Mouse (Mus musculus): Measurements from ENCODE around the gene Dab1.

Dab1 gene

DNA sequence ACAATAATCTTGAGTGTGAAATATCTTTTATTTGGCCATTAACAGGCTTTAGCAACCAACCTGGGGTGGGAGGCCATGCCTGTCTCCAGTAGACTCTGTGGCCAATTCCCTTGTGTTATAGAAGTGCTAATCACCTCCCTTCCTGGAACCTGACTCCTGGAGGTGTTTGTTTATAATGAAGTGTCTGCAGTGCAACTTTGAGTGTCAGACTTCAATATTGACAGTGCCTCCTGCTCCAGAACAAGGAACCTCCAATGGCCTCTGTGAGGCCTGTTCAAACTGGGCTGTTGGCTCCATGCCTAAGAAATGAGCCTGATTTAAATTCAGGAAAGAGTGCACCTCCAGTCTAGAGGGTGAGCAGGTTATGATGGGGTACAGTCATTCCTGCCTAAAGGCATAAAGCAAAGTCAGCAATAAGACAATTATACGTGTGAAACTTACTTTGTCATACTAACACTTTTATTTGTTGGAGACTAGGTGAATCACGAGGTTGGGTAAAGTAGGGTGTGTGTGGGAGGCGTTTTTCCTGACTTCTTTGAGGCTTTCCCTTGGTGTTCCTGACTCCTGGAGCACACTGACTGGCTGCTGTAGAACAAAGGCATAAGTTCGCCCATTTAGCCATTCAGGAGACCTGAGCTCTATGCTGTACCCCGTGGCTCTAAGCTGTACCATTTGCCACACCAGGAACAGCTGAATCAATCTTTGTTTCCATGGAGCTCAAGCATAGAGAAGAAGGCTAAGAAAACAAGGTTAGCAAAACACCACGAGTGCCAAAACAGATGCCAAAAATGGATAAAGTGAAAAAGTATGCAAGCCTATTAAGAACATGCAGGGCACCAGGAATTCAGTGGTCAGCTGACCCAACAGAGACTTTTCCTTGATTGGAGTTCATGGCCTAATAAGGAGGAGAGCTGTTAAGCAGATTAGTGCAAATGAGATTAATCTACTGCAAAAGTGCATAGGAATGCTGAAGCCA lies 978.6 kb downstream of the Dab1 start:
- DNase-seq (ENCODE audit: low spot score): peak; percentile 38

DNA sequence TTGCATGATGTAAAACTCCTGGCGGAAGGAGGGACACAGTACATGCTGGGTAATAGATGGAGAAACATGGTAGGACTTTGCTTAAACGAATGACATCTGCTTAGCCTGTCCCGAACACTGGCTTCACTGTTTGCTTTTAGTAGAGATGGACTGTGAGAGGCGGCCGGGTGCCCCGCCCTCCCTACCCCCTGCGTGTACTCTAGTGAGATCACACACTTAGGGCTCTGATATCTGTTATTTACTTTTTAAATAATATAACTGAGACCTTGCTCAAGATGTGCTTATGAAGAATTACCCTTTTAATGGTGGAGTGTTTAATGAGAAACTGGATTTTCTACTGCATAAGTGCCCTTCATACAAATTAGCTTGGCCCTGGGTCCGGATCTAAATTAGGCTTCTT lies 983.6 kb downstream of the Dab1 start:
- no peak for DNase-seq (ENCODE audit: low spot score)

DNA sequence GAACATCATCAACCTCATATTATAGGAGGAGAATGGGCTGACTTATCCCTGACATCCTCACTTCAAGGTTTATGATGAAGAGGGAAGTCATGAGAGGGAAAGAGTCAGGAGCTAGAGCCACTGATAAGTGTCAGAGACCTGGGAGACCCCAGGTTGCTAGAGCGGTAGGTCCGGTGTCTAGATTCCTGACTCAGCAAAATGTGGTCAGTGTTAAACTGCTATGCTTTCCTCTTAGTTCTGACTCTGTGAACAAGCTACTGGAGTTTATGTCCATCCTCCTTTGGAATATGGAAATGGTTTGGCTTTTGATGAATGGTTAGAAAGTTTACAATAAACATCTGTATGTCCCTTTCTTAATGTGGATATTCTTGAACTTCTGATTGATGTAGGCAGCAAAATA lies 985.1 kb downstream of the Dab1 start:
- DNase-seq (ENCODE audit: low spot score): no peak

DNA sequence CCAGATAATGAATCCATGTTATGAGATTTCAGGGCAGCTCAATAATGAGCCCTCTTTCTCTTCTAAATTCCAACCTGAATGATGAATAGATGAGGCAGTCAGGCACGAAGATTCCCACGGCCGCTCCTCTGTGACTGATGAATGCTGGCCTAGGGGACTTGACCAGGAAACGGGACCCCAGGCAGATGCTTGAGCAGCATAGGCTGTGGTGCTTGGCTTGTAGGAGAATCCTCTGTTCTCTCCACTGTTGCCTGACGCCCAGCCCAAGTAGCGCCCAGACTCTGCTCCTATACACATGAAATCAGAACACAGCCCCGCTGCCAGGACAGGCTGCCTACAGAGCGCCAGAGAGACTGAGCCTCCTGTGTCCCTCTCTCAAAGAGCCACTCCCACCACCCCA lies 987.7 kb downstream of the Dab1 start:
- DNase-seq (ENCODE audit: low spot score): no peak

DNA sequence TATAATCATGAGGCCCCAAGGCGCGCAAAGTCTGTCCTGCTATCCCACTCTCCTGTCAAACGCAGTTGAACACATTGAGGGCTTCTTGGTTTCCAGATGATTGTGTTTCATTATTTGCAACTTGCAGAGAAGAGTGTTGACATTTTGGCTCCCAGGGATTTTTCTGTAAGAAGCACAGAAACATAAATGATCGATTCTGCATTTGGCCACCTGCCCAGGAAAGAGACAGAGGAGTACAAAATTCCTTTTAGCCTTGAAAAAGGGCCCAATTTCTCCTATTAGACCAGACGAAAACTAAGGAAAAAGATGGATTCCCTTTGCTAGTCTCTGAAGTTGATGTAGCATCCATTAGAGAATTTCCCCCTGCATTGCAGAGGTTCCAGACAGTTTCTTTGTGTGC lies 988.5 kb downstream of the Dab1 start:
- no peak for DNase-seq (ENCODE audit: low spot score)

DNA sequence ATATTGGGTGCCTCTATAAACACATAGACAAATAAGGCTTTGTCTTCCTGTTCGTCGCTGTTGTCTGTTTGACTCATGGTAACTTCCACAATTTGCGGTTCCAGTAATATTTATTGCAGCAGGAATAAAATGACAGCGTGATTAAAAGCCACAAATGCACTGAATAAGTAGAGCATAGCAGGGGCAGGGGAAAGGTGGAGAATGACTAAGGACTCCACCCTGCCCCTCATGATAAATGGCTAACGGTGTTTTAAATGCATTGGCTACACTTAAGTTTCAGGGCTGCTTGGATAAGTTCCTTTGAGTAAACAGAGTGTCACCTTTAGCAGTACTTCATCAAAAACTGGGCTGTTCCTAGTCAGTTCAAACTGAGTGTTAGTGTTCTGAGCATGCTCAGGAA lies 1000.3 kb downstream of the Dab1 start:
- DNase-seq (ENCODE audit: low spot score): no peak

DNA sequence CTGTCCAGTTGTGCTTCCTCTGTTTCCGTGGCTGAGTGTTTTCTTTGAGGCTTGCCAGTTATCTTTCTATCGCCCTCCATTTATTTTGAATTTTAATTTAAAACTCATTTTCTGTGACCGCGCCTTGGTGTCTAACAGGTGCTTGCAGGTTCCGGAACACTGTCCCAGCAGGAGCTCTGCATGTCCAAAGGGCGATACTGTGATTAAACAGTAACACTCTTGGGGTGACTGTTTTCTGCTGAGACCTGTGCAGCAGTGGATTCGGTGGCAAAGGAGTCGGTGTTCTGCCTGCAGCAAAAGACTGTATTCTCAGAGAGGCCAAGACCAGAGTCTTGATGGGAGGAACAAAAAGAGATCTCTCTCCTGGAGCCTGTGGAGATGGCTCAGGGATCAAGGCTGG lies 1006.2 kb downstream of the Dab1 start:
- DNase-seq (ENCODE audit: low spot score): no peak

DNA sequence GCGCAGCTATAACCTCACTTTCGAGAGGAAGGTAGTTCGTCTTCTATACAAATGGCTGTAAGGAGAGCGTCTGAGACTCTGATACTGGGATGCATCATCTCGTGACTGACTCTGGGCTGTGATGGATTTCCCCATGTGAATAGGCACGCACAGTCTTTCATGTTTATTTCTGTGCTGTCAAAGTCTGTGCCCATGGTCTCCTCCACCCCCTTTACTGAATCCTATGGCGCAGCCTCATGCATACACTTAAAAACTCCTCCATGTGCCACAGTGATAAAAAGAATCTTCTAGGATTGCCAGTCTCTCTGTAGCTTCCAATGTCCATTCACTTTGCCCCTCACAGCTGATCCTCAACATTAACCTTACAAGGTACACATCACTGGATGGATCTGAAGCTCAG lies 1009.5 kb downstream of the Dab1 start:
- no peak for DNase-seq (ENCODE audit: low spot score)

DNA sequence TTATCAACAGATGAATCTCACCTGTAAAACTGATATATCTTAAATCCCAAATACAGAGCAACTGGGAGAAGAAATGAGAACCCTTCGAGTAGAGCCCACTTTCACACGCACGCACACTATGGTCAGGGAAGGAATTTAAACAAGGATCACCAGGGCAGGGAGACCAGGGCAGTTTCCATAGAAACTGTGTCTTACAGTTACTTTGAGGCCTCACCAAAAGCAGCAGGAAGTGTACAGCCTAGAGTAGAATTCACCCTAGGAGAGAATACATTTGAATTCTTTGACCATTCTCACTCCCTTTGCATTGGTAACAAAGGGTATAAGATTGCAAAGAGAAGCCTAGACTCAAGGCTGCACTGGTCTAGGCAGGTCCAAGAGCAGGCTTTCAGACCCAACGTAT lies 1017.9 kb downstream of the Dab1 start:
- no peak for DNase-seq (ENCODE audit: low spot score)

DNA sequence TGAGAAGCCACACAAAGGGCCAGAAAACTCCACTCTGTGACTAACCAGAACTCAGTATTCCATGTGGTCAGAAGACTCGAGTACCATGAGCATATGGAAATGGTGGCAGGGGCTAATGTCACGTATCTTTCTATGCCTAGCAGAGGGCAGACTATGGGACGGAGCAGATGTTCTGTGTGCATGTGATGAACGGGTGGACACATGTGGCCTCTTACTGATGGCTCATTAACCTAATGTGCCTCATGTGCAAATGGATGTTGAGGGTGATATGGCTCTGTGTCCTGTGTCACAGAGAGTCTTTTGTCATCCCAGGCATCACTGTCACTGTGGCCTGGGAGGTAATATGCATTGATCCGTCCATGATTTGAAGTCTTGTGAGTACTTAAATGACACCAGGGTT lies 1021.5 kb downstream of the Dab1 start:
- DNase-seq (ENCODE audit: low spot score): no peak

DNA sequence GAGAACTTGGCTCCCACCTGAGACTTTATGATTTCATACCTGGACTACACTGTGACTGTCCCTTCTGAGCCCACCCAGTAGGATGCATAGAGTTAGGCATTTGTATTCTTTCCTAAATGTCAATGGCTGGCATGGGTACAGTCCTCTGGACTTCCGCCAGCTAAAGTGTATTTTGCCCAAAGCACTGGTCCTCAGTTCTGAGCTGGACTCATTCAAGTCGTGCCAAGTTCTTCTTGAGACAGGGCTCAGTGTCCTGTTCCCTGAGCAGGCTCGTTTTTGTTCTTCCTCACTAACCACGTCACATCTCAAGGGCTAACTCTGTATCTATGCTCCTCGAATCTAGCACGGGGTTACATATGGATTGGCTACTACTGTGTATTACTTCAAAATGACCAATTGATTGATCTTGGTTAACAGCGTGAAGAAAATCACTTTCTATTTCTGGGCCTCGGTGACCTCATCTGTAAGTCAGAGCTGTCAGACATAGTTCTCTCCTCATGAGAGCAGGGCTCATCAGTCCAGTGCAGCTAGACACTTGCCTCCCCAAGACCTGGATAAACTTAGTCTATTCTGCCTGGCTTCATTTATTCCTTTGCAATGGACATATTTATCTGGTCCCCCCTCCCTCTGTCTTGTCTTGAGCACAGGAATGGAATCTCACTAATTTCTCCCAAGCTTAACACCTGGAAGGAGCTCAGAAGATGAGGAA lies 1023.8 kb downstream of the Dab1 start:
- peak; percentile 7 for DNase-seq (ENCODE audit: low spot score)

DNA sequence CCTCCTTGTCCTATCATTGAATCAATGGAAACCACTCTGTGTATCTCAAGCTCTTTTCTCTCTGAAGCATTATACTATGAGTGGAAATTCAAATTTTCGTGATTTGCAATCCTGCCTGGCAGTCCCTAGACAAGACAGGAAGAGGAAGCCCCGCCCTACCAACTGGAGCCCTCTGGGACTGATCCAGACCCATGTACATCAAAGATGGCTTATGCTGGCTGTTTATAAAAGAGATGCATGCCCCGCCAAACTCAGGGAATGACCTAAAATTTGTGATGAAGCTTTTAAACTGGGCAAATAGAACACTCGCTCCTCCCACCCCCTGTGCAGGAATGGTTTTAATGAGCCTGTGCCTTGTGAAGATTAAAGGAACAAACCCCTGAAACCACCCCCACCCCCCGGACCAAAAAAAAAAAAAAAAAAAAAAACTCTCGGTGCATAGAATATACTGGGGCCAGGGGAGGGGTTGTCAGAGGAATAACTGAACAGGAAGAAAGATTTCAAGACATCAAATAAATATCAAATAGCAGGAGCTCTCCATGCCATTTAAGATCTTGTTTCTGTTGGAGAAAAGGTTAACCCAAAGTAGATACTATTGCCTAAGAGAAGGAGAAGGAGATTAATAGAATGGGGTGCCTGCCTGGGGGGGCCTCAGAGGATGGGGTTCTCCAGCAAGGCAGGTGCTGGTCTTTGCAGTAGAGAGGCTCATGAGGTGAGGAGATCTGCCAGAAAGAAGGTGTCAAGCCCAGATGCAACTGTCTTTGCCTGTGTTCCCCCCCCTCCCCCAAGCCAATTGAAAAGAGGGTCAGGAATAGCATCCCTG lies 1024.6 kb downstream of the Dab1 start:
- peak; percentile 4 for DNase-seq (ENCODE audit: low spot score)

DNA sequence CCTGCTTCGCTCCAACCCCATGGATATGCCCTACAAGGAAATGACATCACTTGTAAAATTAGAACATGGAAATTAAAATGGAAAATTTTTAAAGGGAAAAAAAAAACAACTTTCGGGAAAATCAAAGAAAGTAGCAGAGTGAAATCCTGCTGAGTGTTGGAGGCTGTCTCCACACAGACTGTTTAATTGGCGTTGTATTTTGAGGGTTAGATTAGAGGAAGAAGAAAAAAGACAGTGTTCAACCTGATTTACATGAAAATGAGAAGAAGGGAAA lies 1025.1 kb downstream of the Dab1 start:
- no peak for DNase-seq (ENCODE audit: low spot score)

DNA sequence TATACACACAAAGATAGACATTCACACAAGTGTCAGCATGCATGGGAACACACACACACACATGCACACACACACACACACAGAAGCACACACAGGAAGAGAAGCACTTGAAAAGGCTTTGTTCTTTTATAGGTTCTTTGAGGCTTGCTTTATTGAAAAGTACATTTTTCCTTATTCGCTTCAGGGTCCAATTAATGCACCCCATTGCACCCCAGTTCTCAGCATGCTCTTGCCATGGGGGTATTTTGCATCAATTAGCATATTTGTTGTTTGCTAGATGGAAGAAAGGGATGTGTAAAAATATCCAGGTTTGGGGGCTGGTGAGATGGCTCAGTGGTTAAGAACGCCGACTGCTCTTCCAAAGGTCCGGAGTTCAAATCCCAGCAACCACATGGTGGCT lies 1025.7 kb downstream of the Dab1 start:
- no peak for DNase-seq (ENCODE audit: low spot score)

DNA sequence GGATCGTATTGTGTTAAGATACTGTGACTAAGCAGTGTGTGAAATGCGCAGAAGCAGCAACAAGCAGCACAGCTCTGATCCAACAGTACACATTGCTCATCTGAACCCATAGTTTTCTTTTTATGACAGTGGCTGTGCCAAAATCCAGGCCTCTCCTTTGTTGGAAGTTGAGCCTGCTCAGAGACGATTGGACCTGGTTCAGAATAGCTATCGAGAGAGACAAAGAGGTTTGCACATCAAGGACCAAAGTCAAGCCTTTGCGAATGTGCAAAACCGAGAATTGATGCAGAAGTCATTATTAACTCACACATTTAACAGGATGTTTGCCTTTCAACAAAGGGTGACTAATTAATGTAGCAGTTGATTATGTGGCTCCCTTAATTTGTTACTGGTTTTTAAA lies 1032.6 kb downstream of the Dab1 start:
- DNase-seq (ENCODE audit: low spot score): no peak

DNA sequence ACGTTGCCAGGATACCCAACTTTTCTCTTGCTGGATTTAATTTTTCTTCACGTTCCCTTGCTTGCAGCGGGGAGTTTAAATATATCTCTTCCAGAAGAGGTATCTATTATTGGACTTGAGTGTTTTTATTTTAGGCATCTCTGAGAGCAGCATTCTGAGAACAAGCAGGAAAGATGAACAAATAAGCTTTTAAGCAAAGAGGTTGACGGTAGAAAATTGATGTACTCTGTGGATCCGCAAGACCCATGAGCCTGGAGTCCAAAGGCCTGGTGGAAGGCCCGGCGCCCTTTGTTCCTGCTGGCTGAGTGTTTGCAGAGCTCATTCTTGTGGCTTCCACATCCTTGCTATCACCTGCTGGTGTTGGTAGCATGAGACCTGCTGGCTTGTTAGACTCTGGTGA lies 1037.6 kb downstream of the Dab1 start:
- no peak for DNase-seq (ENCODE audit: low spot score)

DNA sequence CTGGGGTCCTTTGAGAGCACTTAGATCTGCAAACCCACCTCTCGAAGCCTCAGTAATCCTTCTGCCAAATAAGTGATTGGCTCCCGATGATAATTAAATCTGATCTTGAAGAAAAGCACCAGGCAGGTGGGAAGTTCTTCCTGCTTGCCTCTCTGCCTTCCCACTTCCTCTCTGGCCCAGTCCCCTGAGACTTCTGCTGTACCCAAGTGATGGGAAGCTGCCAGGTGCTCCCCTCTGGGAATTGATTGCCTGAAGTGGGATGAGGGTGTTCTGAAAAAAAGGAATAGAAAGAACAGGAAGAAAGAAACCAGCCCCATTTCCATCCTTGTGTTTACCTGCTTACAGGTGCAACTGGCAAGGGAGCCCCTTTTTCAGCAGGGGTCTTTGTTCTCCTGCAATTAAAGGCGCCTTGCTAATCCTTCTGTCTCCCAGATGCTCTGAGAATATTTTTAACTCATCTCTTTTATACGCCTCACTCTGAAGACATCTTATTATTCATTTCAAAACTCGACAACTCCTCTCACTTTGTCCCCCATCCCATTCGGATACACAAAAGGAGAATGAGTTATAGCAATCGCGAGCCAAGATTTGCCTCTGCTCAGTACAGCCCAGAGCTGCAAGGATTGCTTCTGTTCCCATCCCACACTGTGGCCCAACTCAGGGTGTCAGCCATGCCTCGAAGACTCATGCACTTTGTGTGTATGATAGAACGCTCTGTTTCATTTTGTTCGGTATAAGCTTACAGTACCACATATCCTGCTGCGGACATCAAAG lies 1043.9 kb downstream of the Dab1 start:
- no peak for DNase-seq (ENCODE audit: low spot score)

DNA sequence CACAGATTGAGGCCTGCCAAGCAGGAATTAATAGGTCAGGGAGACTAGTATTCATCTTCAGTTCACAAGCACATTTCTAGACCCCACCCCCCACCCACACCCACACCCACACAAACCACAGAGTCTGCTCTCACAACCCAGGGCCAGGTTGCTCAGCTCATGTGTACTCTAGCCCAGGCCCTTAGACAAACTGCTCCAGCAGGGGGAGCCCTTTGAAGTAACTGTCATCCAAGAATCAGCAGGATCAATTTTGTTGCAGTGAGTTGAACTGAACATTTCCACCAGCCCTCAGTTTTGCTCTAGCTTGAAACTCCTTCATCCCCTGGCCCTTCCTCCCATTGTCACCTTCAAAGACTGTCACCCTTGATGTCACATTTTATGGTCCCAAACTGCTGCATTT lies 1046.4 kb downstream of the Dab1 start:
- DNase-seq (ENCODE audit: low spot score): peak; percentile 18

DNA sequence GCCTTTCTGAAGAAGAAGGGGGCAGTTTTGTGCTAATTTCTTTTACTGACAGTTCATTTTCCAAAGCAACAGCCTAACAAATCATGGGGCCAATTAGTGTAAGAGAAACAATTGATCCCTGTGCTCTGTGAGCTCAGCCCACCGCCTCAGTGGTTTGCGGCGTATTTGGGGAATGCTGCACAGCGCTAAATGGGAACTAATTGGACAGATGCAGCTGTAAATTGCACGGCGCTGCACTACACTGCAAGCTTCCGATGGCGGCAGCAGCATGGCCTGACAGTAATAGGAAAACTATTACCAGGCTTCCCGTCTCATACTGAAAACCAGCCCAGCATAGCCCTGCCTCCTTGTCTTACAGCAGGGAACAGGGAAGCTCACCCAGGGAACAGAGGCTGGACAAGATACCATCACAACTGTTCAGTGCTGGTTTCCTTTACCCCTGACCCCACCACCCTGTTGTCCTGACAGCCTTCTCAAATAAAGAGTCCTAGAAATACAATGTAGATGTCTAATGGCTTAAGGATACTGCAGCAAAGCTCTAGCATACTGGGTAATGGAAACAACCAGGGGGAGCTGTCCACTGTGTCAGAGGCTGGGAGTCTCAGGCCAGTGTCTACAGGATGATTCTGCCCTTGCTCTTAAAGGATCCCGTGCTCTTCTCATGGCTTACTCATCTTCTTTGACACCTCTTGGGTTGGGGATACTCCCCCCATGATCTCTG lies 1047.8 kb downstream of the Dab1 start:
- DNase-seq (ENCODE audit: low spot score): no peak

DNA sequence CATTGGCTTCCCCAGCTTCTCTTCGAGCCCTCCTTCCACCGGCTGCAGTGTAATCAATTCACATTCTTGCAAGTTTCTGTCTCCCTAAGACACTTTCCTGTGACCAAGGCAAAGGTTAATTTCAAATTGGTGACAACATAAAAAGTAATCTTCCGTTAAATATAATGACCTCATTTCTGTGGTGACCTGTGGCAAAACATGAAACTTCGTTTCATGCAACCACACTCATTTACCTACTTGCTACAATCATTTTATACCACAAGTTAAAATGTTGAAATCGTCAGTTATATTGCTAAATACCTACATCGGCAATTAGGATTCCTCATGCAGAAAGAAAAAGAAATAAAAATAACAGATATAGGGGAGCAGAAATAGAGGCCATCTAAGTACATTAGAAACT lies 1048.9 kb downstream of the Dab1 start:
- no peak for DNase-seq (ENCODE audit: low spot score)

DNA sequence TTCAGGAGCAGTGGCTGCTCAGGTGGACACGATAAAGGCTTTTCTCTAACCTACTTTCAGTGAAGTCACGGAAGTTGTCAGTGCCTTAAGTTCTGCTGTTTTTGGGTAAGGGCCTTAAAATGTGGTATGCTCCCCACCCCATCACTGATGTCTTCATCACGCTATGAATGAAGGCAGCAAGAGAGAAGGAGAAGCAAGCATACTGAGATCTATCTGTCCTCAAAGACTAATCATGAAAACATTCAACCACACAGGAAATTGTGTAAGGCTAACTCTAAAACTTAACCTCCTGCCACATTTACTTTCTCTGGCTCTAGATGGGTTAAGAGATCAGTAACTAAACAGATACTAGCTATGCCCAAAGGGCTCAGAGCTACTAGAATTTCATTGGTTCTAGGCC lies 1050.2 kb downstream of the Dab1 start:
- no peak for DNase-seq (ENCODE audit: low spot score)
